Mouse (Mus musculus): ENCODE results near the gene Nme2.
A peak's percentile ranks its signal among the peaks of the same experiment; 100 is the strongest.

Gene Nme2

GRCm38 (mm10) chr11:93956159-93956558, at the start of gene Nme2:
Gene Nme2, minus strand, starts transcription at chr11:93956259.
- DNase-seq (ENCODE audit: low spot score) = no peak

GRCm38 (mm10) chr11:94003346-94003745, 47.3 kb upstream of the Nme2 start:
- no peak for DNase-seq (ENCODE audit: low spot score)

DNA sequence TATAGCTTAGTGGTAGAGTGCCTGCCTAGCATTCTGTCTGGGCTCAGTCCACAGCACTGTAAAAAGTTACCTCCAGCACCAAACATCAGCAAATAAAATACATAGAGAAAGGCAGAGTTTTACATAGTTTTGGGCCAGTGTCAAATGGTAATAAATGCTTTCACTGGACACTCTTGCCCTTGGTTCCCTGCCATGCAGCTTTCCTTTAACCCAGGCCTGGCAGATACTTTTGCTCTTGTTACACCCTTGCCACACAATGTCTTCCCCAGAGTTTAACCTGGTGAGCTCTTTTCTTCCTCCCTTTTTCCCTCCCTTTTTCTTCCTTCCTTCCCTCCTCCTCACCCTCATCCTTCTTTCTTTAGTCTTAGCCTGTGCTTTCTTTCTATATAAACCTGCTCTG, 43.2 kb upstream of the Nme2 start:
- no peak for DNase-seq (ENCODE audit: low spot score)

- peak; percentile 17 for DNase-seq (ENCODE audit: low spot score)
Observed at GRCm38 (mm10) chr11:93997141-93997775, 41.2 kb upstream of the Nme2 start.

- DNase-seq (ENCODE audit: low spot score) = peak; percentile 31
Observed at GRCm38 (mm10) chr11:93996306-93997140, 40.5 kb upstream of the Nme2 start.

GRCm38 (mm10) chr11:93995720-93996305, 39.8 kb upstream of the Nme2 start, which contains the start of gene Spag9:
Gene Spag9, plus strand, starts transcription at chr11:93996091.
- DNase-seq (ENCODE audit: low spot score) = peak; percentile 91

DNA sequence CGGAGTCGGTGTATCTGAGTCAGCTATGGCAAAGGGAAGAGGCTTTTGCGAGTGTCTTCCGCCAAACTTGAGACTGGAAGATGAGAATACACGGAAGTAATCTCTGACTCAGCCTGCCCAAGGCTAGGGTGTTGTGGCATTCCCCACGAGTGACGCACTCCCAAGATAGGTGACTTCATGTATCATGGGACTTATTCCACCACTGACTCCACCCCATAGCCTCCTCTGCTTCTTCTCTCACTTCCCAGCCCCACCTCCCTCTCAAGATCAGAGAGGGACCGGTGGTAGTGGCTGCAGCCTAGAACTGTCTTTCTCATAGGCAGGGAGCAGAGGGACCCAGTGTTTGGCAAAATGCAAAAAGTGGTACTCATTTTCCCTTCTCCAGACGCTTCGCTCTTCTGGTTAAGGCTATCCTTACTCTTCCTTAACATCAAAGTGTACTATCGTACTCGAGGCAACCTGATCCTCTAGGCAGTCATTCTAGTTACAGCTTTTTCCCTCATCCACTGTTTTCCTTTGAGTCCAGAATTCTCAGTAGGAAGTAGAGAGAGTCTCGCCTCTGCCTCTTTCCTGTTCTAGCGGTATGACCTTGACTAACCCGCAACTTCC, 39.2 kb upstream of the Nme2 start:
- peak; percentile 65 for DNase-seq (ENCODE audit: low spot score)

DNA sequence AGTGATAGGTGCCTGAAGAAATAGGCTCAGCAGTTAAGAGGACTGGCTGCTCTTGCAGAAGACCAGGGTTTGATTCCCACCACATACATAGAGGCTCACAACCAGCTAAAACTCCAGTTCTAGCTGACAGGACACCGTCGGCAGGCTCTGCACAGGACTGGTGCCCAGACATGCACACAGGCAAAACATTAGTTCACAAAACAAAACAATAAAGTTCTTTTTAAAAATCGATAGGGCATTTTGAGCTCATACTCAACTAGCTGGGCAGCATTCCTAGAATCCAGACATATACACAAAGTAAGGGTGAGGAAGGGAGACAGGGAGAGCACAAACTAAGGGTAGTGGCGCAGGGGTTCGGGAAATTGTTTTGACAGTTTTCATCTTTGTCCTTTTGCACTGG, 38.5 kb upstream of the Nme2 start:
- peak; percentile 9 for DNase-seq (ENCODE audit: low spot score)

- no peak for DNase-seq (ENCODE audit: low spot score)
Observed at GRCm38 (mm10) chr11:93988328-93989062, 32.4 kb upstream of the Nme2 start.

DNA sequence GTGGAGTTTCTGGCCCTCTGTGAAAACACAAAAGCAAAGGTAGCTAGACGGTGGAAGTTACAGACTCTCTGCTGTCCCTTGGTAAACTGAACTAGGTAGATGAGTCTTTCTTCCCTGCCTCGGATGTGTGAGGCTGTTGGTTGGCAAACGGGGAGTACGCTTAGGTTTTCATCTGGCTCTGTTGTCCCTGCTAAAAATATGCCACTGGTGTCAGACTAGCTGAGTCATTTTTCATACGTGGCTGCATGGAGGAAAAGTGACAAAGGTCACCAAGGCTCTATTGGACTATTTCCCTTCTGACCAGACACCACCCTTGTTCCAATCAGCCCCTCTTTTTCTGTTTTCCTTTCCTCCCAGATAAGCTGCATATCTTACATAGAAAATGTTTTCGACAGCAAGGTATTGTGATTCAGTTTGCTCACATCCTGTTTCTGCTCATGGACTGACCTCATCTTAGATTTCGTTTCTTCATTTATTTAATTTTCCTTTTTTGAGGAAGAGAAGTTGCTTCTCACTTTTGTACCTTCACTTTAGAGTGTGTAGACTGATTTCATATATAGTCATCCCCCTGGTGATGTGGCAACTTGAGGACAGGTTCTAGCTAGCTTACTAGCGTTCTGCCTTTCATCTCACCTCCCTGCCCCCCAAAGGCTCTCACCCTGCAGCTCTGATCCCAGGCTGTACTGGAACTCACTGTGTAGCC, 31.7 kb upstream of the Nme2 start:
- no peak for DNase-seq (ENCODE audit: low spot score)

GRCm38 (mm10) chr11:93987026-93987425, 31.0 kb upstream of the Nme2 start:
- no peak for DNase-seq (ENCODE audit: low spot score)

DNA sequence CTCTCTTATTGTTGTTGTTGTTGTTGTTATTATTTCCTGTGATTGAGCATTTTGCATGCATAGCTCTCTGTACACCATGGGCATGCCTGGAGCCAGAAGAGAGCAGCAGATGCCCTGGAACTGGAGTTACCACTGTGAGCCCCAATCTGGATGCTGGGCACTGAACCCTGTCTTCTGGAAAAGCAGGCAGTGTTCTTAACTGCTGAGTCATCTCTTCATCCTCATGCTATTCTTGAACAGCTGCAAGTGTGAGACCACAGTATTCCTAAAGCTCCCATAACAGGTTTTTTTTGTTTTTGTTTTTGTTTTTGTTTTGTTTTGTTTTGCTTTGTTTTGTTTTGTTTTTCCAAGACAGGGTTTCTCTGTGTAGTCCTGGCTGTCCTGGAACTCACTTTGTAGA, 30.2 kb upstream of the Nme2 start:
- no peak for DNase-seq (ENCODE audit: low spot score)

DNA sequence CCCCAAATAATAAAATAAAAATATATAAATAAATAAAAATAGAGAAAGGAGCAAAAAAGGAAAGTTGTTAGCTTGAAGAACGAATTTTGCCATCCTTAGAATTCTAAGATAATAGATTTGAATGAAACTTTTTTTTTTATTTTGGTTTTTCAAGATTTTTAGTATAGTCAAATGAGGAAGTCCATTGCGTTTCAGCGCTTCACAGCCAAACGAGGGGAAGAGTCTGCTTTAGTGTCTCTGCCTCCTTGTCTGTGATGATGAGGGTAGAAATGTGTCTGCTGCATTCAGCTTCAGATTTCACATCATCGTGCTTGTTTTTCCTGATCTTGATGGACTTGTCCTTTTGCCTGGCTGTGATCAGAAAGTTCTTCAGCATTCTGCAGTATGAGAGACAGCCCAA, 29.2 kb upstream of the Nme2 start:
- DNase-seq (ENCODE audit: low spot score) = no peak

DNA sequence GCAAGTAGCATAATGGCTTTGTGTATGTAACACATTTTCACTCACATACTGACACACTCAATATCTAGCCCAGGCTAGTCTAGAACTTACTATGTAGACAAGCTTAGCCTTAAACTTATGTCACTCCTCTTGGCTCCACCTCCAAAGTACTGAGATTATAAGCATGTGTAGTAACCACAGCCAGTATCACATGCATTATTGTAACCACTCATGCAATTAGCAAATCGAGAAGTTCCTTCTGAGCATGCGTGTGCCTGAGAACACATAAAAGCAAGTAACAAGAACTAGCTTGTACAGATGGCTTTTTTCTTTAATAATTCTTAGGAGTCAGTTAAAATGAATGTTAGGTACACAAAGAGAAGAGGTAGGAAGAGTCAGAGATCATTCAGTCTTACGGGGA, 28.6 kb upstream of the Nme2 start:
- no peak for DNase-seq (ENCODE audit: low spot score)

GRCm38 (mm10) chr11:93979502-93980049, 23.5 kb upstream of the Nme2 start:
- DNase-seq (ENCODE audit: low spot score) = no peak

DNA sequence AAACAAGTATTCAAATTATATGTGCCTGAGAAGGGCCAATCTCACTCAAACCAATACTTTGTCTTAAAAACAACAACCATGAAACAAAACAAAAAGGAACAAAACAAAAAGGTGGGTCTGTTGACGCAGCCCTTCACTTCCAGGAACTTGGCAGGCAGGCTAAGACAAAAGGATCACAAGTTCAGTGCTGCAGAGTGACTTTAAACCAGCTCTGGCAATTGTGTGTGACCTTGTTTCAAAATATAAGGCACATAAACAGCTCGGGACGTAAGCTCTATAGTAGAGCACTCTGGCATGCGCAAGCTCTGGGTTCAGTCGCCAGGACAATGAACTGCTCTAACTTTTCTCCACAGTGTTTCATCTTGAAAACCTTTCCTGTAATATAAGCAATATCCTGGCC, 16.9 kb upstream of the Nme2 start:
- no peak for DNase-seq (ENCODE audit: low spot score)

- DNase-seq (ENCODE audit: low spot score) = no peak
Observed at GRCm38 (mm10) chr11:93969799-93970198, 13.7 kb upstream of the Nme2 start.

- DNase-seq (ENCODE audit: low spot score) = no peak
Observed at GRCm38 (mm10) chr11:93969171-93969570, 13.1 kb upstream of the Nme2 start.

- no peak for DNase-seq (ENCODE audit: low spot score)
Observed at GRCm38 (mm10) chr11:93968848-93969128, 12.7 kb upstream of the Nme2 start.

- DNase-seq (ENCODE audit: low spot score) = peak; percentile 96
Observed at GRCm38 (mm10) chr11:93968005-93968847, 12.2 kb upstream of the Nme2 start, which contains the start of the genes Gm20390 and Nme1. Gene Gm20390, minus strand, starts transcription at chr11:93968293. Gene Nme1, minus strand, starts transcription at chr11:93968521.
